Mouse (Mus musculus) forebrain, embryonic 14.5 days (tissue): ENCODE measurements at regions not wholly inside any gene's neighbourhood (a gene's known extent, or its start where the extent isn't known, plus 50 kb on each side); places are given as distances from the start of the nearest gene placed in this dataset.

ENCODE experiments used
- ATAC-seq: fragments of 200-750 bp; cut with Nextera tagmentation; 2 replicates; pipeline ENCODE4 v1.8.0; 2017; ENCODE audit warnings: mild to moderate bottlenecking, moderate library complexity
- DNase-seq: peaks from one replicate; pipeline ENCODE4 v3.0.0-alpha.2; 2015; ENCODE audit warnings: low spot score
- H3K27ac ChIP-seq: fragments of 300-500 bp; sonication (generic); 2 replicates; pipeline ENCODE4 v1.5.1; 2014; ENCODE audit warnings: low read depth, mild to moderate bottlenecking, control low read depth, low read length, moderate library complexity
- H3K27me3 ChIP-seq: fragments of 300-500 bp; sonication (generic); replicated peaks from 2 replicates; pipeline ENCODE4 v1.6.1; 2014; ENCODE audit warnings: low read length, control low read depth, mixed read lengths; ENCODE audit not compliant: control insufficient read depth, insufficient read depth
- H3K36me3 ChIP-seq: fragments of 300-500 bp; sonication (generic); 2 replicates; pipeline ENCODE4 v1.6.1; 2014; ENCODE audit warnings: low read length, control low read depth; ENCODE audit not compliant: control insufficient read depth, insufficient read depth
- H3K4me1 ChIP-seq: fragments of 300-500 bp; sonication (generic); 2 replicates; pipeline ENCODE4 v1.6.1; 2014; ENCODE audit warnings: antibody characterized with exemption, low read length, control low read depth; ENCODE audit not compliant: control insufficient read depth, insufficient read depth
- H3K4me2 ChIP-seq: fragments of 300-500 bp; sonication (generic); 2 replicates; pipeline ENCODE4 v1.6.1; 2014; ENCODE audit warnings: mild to moderate bottlenecking, control low read depth, low read length
- H3K4me3 ChIP-seq: fragments of 300-500 bp; sonication (generic); 2 replicates; pipeline ENCODE4 v1.5.1; 2014; ENCODE audit warnings: low read depth, low read length, control low read depth
- H3K9ac ChIP-seq: fragments of 300-500 bp; sonication (generic); 2 replicates; pipeline ENCODE4 v1.6.1; 2014; ENCODE audit warnings: mild to moderate bottlenecking, low read length, control low read depth, moderate library complexity
- H3K9me3 ChIP-seq: fragments of 300-500 bp; sonication (generic); replicated peaks from 2 replicates; pipeline ENCODE4 v1.6.1; 2016; ENCODE audit warnings: low read length, control low read depth, mixed read lengths; ENCODE audit not compliant: control insufficient read depth
- WGBS: fragments of 180-500 bp; shearing (Covaris S2); extraction: QIAGEN DNeasy Blood & Tissue Kit; methylation state at CpG from one replicate; pipeline ENCODE4 v1.1.7; 2014; 5-methylcytosine and 5-hydroxymethylcytosine counted together

DNA sequence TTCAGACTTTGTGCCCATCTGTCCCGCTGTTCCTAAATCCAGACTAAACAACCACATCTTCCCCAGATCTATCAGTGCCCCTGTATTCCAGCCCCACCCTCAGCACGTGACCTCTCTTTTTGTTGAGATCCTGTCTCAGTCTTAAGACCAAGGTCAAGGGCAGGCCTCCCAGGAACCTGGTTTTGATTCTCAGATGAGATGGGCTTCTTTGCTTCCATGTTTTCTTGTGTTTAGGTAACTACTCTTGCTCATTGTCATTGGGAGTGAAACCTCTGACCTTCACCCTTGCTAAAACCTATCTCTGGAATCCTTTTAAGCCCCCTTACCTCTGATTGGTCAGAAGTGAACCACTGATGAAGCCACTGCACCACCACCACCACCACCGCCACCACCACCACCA, 112.1 kb downstream of the Matn1 start:
- H3K4me3 ChIP-seq: no peak overlapping the region
- no peak for ATAC-seq

DNA sequence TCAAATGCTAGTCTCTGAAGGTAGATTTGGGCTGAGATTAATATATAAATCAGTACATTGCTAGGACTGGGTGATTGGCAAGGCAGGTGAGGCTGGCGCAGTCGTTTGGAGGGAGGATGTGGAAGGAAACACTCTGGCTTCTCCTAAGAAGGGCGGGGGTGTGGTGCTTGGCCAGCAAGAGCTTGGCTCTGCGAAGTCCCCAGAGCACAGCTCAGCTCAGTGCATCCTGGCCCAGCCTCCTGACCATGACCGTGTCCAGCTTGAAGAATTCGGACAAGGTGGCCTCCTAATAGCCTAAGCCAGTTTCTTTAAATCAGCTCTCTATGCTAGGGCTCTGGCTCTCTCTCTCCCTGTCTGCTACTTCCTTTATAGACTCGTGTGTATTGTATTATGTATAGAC, 115.4 kb downstream of the Matn1 start:
- H3K36me3 ChIP-seq: no peaks in the 10 kb centered on the region
- no peak for ATAC-seq
- H3K4me3 ChIP-seq: no peak overlapping the region
- WGBS: 60% methylated on average over 7 of the region's 7 CpGs
- H3K4me2 ChIP-seq: no peak overlapping the region
- H3K4me1 ChIP-seq: peaks cover 13% of the 10 kb centered on the region
- no peaks in the 10 kb centered on the region for H3K9me3 ChIP-seq
- no peak overlapping the region for H3K9ac ChIP-seq
- DNase-seq: no peak
- no peaks in the 10 kb centered on the region for H3K27me3 ChIP-seq
- no peak overlapping the region for H3K27ac ChIP-seq

More for the DNA sequence above, 112.1 kb downstream of the Matn1 start:
- DNase-seq: no peak
- Histone ChIP-seq H3K27ac (no peak overlapping the region), H3K27me3 (no peaks in the 10 kb centered on the region), H3K36me3 (no peaks in the 10 kb centered on the region), H3K9ac (no peak overlapping the region), H3K9me3 (peaks cover 7% of the 10 kb centered on the region), H3K4me1 (peaks cover 13% of the 10 kb centered on the region), H3K4me2 (no peak overlapping the region)
- 89% methylated on average over 3 of the region's 3 CpGs for WGBS

DNA sequence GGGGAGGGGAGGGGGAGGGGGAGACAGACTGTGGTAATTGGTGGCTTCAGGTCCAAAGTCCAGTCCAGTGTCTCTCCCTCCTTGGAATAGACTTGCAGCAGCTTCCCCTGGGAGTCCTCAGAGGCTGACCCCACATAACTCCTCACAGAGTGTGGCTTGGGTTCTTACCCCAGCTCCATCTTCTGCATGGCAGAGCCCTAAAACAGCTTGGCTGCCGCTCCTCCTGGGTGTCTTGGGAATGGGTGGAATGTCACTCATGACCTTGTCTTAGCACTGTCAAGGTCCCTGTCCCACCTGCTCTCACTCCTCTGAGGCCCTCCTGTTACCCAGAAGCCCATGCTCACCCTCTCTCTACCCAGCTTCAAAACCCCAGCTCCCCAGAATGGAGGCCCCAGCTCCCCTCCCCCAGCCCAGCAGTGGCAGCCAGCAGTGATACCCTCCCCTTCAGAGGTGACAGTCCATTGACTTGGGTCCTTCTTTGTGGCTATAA, 116.1 kb downstream of the Matn1 start:
- Histone ChIP-seq H3K9ac (no peak overlapping the region), H3K4me3 (no peak overlapping the region), H3K4me1 (peaks cover 13% of the 10 kb centered on the region), H3K9me3 (no peaks in the 10 kb centered on the region), H3K27me3 (no peaks in the 10 kb centered on the region), H3K27ac (no peak overlapping the region), H3K36me3 (no peaks in the 10 kb centered on the region), H3K4me2 (no peak overlapping the region)
- ATAC-seq: no peak; the same call in 1 of the 2 replicates
- no peak for DNase-seq
- WGBS: 67% methylated on average over 1 of the region's 1 CpGs

DNA sequence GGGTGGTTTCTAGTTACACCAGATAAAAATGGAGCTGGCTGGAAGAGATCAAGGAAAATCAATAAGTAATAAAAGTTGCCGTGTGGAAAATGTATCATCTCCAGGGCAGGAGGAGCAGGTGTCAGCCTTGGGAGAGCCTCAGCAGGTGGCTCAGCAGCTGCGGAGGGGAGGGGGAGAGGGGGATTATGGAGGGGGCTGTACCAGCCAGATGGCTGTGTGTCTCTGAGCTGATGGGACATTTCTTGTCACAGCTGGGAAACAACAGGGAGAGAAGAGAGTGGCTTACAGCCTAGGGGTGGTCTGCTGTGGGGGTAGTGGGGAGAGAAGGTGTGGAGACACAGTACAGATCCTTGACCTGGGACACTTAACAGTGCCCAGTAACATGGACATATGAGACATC, 116.5 kb downstream of the Matn1 start:
- no peaks in the 10 kb centered on the region for H3K27me3 ChIP-seq
- no peaks in the 10 kb centered on the region for H3K36me3 ChIP-seq
- no peak overlapping the region for H3K4me2 ChIP-seq
- H3K4me3 ChIP-seq: no peak overlapping the region
- ATAC-seq: peak; percentile 61; the same call in 1 of the 2 replicates
- H3K27ac ChIP-seq: no peak overlapping the region
- no peak overlapping the region for H3K9ac ChIP-seq
- no peaks in the 10 kb centered on the region for H3K9me3 ChIP-seq
- 24% methylated on average over 2 of the region's 2 CpGs for WGBS
- peaks cover 14% of the 10 kb centered on the region for H3K4me1 ChIP-seq
- peak; percentile 63 for DNase-seq

DNA sequence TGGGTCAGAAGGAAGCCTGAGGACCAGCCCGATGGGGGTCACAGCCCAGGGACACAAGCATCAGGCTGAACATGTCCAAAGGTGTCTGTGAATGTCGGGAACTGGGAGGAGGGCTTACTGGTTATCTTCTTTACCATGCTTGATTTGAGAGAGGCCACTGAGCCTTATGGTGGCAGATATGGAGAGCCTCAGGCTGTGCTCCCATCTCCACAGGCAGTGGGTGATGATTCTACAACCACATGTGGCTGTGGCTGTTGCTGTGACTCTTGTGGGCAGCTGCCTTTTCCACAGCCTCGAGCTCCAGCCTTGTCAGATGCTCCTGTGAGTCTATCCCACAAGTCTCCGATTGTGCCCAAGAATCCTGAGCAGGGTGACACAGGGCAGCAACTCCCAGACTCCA, 118.4 kb downstream of the Matn1 start:
- H3K9me3 ChIP-seq: no peaks in the 10 kb centered on the region
- H3K4me1 ChIP-seq: peaks cover 31% of the 10 kb centered on the region
- 83% methylated on average over 4 of the region's 4 CpGs for WGBS
- H3K9ac ChIP-seq: no peak overlapping the region
- no peaks in the 10 kb centered on the region for H3K27me3 ChIP-seq
- H3K4me2 ChIP-seq: no peak overlapping the region
- H3K36me3 ChIP-seq: no peaks in the 10 kb centered on the region
- H3K4me3 ChIP-seq: no peak overlapping the region
- DNase-seq (no peak), ATAC-seq (no peak)
- no peak overlapping the region for H3K27ac ChIP-seq

DNA sequence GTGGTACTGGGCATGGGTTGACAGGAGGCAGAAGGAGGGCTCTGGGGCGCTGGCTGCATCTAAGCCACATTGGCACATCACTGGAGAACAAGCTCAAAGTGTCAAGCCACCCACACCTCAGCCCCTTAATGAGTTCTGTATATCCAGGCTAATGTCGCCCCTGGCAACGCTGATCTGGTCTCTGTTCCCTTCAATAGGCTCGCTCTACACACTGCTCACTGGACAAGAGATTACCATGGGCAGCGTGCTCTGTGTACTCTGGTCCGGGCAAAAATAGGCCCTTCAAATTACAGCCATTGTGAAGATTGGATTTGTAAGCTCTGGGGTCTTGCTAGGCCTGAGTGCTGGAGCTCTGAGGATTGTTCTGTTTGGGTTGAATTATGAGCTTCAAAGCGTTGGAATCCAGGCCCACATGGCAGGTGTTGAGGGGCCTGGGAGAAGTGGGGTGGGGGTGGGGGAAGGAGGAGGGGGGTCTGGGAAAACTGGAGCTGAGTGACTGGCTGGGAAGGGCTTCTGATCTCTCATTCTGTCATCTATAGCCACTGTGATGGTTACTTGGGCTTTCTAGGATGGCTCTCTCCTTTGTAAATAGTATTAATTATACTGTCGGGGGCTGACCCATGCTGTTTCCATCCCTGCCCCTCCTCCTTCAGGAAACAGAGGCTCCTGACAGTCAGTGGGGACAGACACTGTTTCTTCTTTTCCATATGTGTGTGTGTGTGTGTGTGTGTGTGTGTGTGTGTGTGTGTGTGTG, 122.2 kb downstream of the Matn1 start:
- ATAC-seq: peak; percentile 93
- no peak overlapping the region for H3K4me2 ChIP-seq
- no peaks in the 10 kb centered on the region for H3K27me3 ChIP-seq
- no peak overlapping the region for H3K9ac ChIP-seq
- peak; percentile 76 for DNase-seq
- H3K36me3 ChIP-seq: no peaks in the 10 kb centered on the region
- WGBS: 7% methylated on average over 8 of the region's 8 CpGs
- no peak overlapping the region for H3K4me3 ChIP-seq
- peaks cover 18% of the 10 kb centered on the region for H3K4me1 ChIP-seq
- peak overlapping the region; percentile 75; the same call in 1 of the 2 replicates for H3K27ac ChIP-seq
- no peaks in the 10 kb centered on the region for H3K9me3 ChIP-seq

DNA sequence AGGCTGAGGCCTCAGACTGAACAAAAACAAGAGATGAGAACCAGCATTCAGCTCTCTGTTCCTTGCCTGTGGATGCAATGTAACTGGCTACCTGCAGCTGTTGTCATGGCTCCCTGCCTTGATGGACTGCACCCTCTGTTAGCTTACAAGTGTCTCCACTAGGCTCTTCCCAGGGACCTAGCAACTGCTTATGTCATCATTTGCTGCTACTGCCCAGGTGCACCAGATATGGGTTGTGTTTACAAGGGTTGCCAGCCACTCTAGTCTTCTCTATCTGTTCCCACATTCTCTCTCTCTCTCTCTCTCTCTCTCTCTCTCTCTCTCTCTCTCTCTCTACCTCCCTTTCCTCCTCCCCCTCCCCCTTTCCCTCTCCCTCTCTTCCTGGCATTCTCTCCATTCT, 126.4 kb downstream of the Matn1 start:
- Histone ChIP-seq H3K9ac (no peak overlapping the region), H3K27me3 (no peaks in the 10 kb centered on the region), H3K4me1 (peaks cover 18% of the 10 kb centered on the region), H3K36me3 (no peaks in the 10 kb centered on the region), H3K4me2 (no peak overlapping the region), H3K27ac (no peak overlapping the region), H3K4me3 (no peak overlapping the region), H3K9me3 (no peaks in the 10 kb centered on the region)
- no peak for ATAC-seq
- DNase-seq: no peak

DNA sequence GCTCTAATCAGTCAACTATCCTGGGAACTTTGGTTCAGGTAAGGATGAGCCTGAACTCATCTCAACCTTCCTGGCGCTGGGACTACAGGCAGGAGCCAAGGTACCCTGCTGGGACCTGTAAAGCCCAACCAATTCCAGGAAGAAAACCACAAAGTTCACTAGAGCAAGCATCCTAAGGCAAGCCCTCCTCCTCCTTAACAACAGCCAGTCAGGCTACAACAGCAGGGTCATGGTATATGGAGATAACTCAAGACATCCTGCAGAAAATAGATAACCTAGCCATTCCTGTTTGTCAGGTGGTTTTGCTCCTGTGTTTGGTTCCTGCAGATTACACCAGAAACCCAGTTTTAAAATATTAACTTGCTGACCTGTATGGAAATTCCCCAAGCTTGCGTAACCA, 128.4 kb downstream of the Matn1 start:
- ATAC-seq (no peak), DNase-seq (no peak)
- H3K4me3 ChIP-seq: no peak overlapping the region
- no peaks in the 10 kb centered on the region for H3K9me3 ChIP-seq
- no peaks in the 10 kb centered on the region for H3K4me1 ChIP-seq
- no peak overlapping the region for H3K9ac ChIP-seq
- H3K4me2 ChIP-seq: no peak overlapping the region
- H3K27ac ChIP-seq: no peak overlapping the region
- H3K27me3 ChIP-seq: no peaks in the 10 kb centered on the region
- WGBS: 93% methylated on average over 2 of the region's 2 CpGs
- H3K36me3 ChIP-seq: no peaks in the 10 kb centered on the region

DNA sequence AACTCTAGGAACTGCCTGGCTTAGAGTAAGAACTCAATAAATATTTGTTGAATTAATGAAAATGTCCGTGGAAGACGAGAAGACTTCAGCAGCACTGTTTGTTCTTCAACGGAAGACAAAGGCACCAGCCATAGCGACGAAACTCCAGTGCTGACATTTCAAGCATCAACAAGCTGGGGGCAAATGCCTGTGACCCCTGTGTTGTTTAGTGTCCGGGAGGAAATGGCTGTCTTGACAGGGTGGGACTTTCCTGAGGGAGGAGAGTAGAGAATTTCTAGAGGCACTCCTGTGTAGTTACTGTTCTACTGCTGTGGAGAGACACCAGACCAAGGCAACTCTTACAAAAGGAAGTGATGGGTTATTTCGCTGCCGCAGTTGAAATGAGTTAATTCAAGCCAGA, 129.2 kb downstream of the Matn1 start:
- H3K4me1 ChIP-seq: no peaks in the 10 kb centered on the region
- no peaks in the 10 kb centered on the region for H3K27me3 ChIP-seq
- 80% methylated on average over 8 of the region's 8 CpGs for WGBS
- H3K4me3 ChIP-seq: no peak overlapping the region
- H3K9ac ChIP-seq: no peak overlapping the region
- no peak overlapping the region for H3K4me2 ChIP-seq
- no peaks in the 10 kb centered on the region for H3K9me3 ChIP-seq
- H3K27ac ChIP-seq: no peak overlapping the region
- no peaks in the 10 kb centered on the region for H3K36me3 ChIP-seq
- DNase-seq (no peak), ATAC-seq (no peak)
